Mouse (Mus musculus) left cerebral cortex, adult 9 months (tissue): ENCODE measurements at regions not wholly inside any gene's neighbourhood (a gene's known extent, or its start where the extent isn't known, plus 50 kb on each side); places are given as distances from the start of the nearest gene placed in this dataset.

ENCODE experiments used
- DNase-seq, 2 experiments: peaks; one replicate each; pipeline ENCODE4 v3.0.0; 2022; ENCODE audit warnings: low spot score in 2 of 2

GRCm38 (mm10) chr2:50003866-50004265 lies 62.4 kb upstream of the Lypd6 start:
- no peak for DNase-seq

- DNase-seq: no peak
Observed at GRCm38 (mm10) chr2:50004674-50005527, 61.3 kb upstream of the Lypd6 start.

DNA sequence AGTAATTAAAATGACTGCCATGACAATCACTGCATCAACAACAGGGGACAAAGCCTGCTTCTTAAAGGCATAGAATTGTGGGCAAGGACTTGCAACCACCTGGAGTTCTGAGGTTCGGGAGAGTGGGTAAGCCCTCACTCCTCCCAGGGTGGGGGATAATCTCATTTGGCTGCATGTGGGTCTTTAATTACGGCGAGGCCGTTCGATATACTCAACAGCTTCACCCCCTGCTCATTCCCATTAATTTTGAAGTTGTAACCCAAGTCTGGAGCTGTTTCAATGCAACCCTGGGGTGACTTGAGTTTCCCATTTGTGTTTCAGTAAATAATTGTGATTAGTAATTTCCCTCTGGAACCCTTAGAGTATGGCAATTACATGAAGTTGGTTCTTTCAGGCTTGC lies 57.9 kb upstream of the Lypd6 start:
- DNase-seq: no peak

DNA sequence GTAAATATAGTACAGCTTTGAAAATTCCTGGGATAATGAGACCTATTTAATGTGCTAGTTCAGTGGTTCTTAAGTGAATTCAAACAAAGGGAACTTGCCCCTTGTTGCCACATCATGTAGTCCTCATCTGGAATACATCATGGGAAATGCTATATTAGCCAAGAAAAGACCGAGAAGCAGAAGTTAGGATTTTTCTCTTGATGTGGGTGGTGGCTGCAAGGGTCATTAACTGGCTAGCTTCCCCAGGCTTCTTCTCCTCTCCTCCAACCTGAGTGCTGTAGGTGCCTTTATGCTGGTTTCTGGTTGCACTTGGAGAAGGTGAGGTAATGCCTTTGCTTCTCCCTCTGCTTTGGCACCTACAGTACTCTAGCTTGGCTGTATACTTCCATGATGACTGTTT lies 55.8 kb upstream of the Lypd6 start:
- no peak for DNase-seq

DNA sequence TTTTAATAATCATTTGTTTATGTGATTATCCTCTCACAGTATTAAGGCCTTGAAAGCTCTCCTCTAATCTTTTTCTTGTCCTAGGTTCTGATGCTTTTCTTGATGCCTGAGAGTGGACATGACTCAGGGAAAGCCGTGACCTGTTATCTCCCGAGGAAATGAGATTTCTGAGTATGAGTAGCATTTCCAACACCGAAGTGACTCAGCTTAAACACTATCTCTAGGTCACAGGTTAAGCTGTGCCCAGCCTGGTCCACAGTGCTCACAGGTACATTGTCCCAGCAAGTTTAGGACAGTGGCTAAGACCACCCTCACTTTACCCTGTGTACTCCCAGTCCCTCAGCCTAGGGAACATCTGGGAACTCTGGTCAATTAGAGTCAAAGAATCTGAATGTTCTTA lies 53.9 kb upstream of the Lypd6 start:
- DNase-seq: no peak

- peak; percentile 18 to 78 for DNase-seq
Observed at GRCm38 (mm10) chr2:50013248-50013647, 53.0 kb upstream of the Lypd6 start.

GRCm38 (mm10) chr2:50013882-50014281 lies 52.3 kb upstream of the Lypd6 start:
- no peak for DNase-seq

DNA sequence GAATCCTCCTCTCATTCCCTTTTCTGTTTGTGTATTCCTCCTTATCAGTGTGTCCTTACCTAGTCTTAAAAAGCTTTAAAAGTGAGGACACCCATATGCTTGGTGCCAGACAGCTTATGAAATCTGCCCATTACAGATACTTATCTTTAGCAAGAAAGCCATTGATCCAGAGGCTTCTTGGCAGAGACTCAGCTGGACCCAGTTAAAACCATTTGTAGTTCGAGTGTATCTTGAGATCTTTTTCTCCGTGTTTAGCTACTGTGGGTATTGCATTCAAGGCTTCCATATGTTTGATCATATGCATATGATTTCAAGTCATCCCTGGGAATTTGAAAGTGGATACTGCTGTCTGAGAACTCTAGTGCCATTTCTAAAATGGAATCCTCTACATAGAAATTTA lies 51.5 kb upstream of the Lypd6 start:
- peak; percentile 10 to 34 for DNase-seq
